14 mouse cellular contexts compared by ENCODE assay signal in genomic region chr3:55517454-55518014, GRCm38 (mm10). TPM values are rescaled to one million over a fixed set of nuclear protein-coding genes. Genes with fewer than 3 reads are reported as not detected.
DNase-seq lines count a peak whose midpoint lies in the region; ATAC-seq and TF ChIP-seq lines count a peak whose summit lies in the region.
"Had no signal": no experiment of that assay in that cellular context is flagged by ENCODE, and none has a peak within 500 bp of the region (broad histone marks: within the 10 kb centered on the region; RNA-seq: fewer than 3 reads in every experiment).

No protein-coding gene starts in this region.

- H3K4me3 ChIP-seq in liver, postnatal 0 days (ENCODE audit: low read depth, low read length): no peak overlapping the region
- peak overlapping the region; percentile 20 for H3K4me3 ChIP-seq in embryonic facial prominence, embryonic 13.5 days
- peak overlapping the region; percentile 41 for H3K4me3 ChIP-seq in macrophage (ENCODE audit: inconsistent target)
- no peak overlapping the region for H3K4me3 ChIP-seq in left cerebral cortex, adult 2 months
- H3K4me3 ChIP-seq: erythroblast, embryonic 14.5 days had no signal

- H3K9me3 ChIP-seq in liver, postnatal 0 days (ENCODE audit: low read length): no peaks in the 10 kb centered on the region
- H3K9me3 ChIP-seq in embryonic facial prominence, embryonic 13.5 days: no peaks in the 10 kb centered on the region

- H3K79me2 ChIP-seq in macrophage (ENCODE audit: inconsistent target): no peaks in the 10 kb centered on the region

- no peak for TF ChIP-seq EP300 in liver, postnatal 0 days (IDR thresholded peaks at IDR 0.05; ENCODE audit: low read depth)

- H3K27me3 ChIP-seq in liver, postnatal 0 days (ENCODE audit: insufficient read depth, low read length): no peaks in the 10 kb centered on the region
- H3K27me3 ChIP-seq in embryonic facial prominence, embryonic 13.5 days: no peaks in the 10 kb centered on the region
- H3K27me3 ChIP-seq: Patski had no signal

- no peak overlapping the region for H3K9ac ChIP-seq in liver, postnatal 0 days (replicated peaks)
- H3K9ac ChIP-seq in embryonic facial prominence, embryonic 13.5 days: peak overlapping the region; percentile 61; the same call in 1 of the 2 replicates

- H3K36me3 ChIP-seq in liver, postnatal 0 days (replicated peaks; ENCODE audit: insufficient read depth, low read length): no peaks in the 10 kb centered on the region
- H3K36me3 ChIP-seq in embryonic facial prominence, embryonic 13.5 days: no peaks in the 10 kb centered on the region; the same call in 1 of the 2 replicates
- H3K36me3 ChIP-seq in macrophage (ENCODE audit: inconsistent target): no peaks in the 10 kb centered on the region

- no peaks in the 10 kb centered on the region for H3K4me1 ChIP-seq in liver, postnatal 0 days (ENCODE audit: insufficient read depth)
- peaks cover 44% of the 10 kb centered on the region for H3K4me1 ChIP-seq in embryonic facial prominence, embryonic 13.5 days

- no peak for ATAC-seq in liver, postnatal 0 days
- ATAC-seq in activated CD4-positive, CD25-positive, alpha-beta regulatory T cell, adult 4 months: peak; percentile 55
- no peak for ATAC-seq in embryonic facial prominence, embryonic 13.5 days (ENCODE audit: insufficient number of reproducible peaks, insufficient read depth, low FRiP score, low TSS enrichment, low read depth)
- ATAC-seq: Patski had no signal

- peak overlapping the region; percentile 43 for H3K4me2 ChIP-seq in liver, postnatal 0 days (ENCODE audit: low read depth, low read length)
- peak overlapping the region; percentile 48 for H3K4me2 ChIP-seq in embryonic facial prominence, embryonic 13.5 days

- 40% methylated on average over 17 of the region's 17 CpGs for WGBS in liver, postnatal 0 days (ENCODE audit: insufficient replicate concordance)
- 39% methylated on average over 17 of the region's 17 CpGs for WGBS in embryonic facial prominence, embryonic 13.5 days
- WGBS in macrophage (ENCODE audit: missing documents): 3% methylated on average over 17 of the region's 17 CpGs

- DNase-seq in liver, postnatal 0 days: no peak
- DNase-seq in liver: no peak
- no peak for DNase-seq in left cerebral cortex, adult 2 months (ENCODE audit: extremely low spot score in 1 of 2, low spot score in 2 of 2)
- no peak for DNase-seq in gastrocnemius, postnatal 36 days
- no peak for DNase-seq in yolk sac, embryonic 10.5 days (ENCODE audit: low spot score)

- no peak overlapping the region for H3K27ac ChIP-seq in liver, postnatal 0 days (ENCODE audit: low read depth)
- H3K27ac ChIP-seq in embryonic facial prominence, embryonic 13.5 days: peak overlapping the region; percentile 64
- H3K27ac ChIP-seq in macrophage: no peak overlapping the region
- no peak overlapping the region for H3K27ac ChIP-seq in left cerebral cortex, adult 2 months

- intact Hi-C loops in left cerebral cortex, adult 2 months (cut with DNase I): loop anchor here (10.0 kb wide), 1 partner anchor 1687 kb away; no protein-coding TSS in a partner anchor
- intact Hi-C loops in gastrocnemius, postnatal 36 days (cut with DNase I): no loop called here

- TF ChIP-seq CTCF in liver, postnatal 0 days (IDR thresholded peaks at IDR 0.05; ENCODE audit: low read depth): no peak
- TF ChIP-seq CTCF in left cerebral cortex, adult 2 months (IDR thresholded peaks at IDR 0.05): no peak

RNA-seq across cellular contexts. Expression of gene Gm21954, which starts 45.5 kb away (rescaled TPM):
- not detected in 2 replicates for polyA plus RNA-seq in liver, postnatal 0 days (2015; fragmentation: Nextera tagmentation; extraction: Ambion mirVana)
- polyA plus RNA-seq in activated CD4-positive, CD25-positive, alpha-beta regulatory T cell, adult 4 months (2017; shearing (Covaris generic)): not detected
- polyA plus RNA-seq in embryonic facial prominence, embryonic 13.5 days (2015; fragmentation: Nextera tagmentation; extraction: Ambion mirVana): not detected in 2 replicates
- total RNA-seq in macrophage (2018; cell fraction: chromatin; rRNA removed): not detected
- not detected for total RNA-seq in macrophage (2018; cell fraction: cytosol; rRNA removed)
- not detected for total RNA-seq in macrophage (2018; cell fraction: nucleus; rRNA removed)
- not detected in 3 replicates for polyA plus RNA-seq in macrophage (2018)
- not detected for total RNA-seq in left cerebral cortex, adult 2 months (2021)
- not detected for total RNA-seq in gastrocnemius, postnatal 36 days (2021)
- total RNA-seq: gastrocnemius, postnatal 4 days; layer of hippocampus, adult 18-20 months; megakaryocyte-erythroid progenitor cell, adult 5-6 weeks had no signal
- polyA plus RNA-seq: brain, embryonic 14.5 days; erythroblast, embryonic 14.5 days; Patski had no signal

Comparison
In these comparisons a context has a peak if more than half of its experiments do, and no peak if none do; other contexts are left out.
1. H3K4me3 ChIP-seq: peak in embryonic facial prominence, embryonic 13.5 days (single experiment) and macrophage (single experiment); none in liver, postnatal 0 days (single experiment) and left cerebral cortex, adult 2 months (single experiment).